Mouse (Mus musculus) midbrain, embryonic 16.5 days (tissue): ENCODE results near the gene Aplf. TPM values are rescaled to one million over a fixed set of nuclear protein-coding genes. Genes with fewer than 3 reads are reported as not detected.
A peak's percentile ranks its signal among the peaks of the same experiment; 100 is the strongest.

Experiments used
- ATAC-seq: fragments of 200-750 bp; cut with Nextera tagmentation; 2 replicates; pipeline ENCODE4 v1.8.0; 2017; ENCODE audit warnings: moderate TSS enrichment
- H3K27ac ChIP-seq: fragments of 300-500 bp; sonication (generic); 2 replicates; pipeline ENCODE4 v1.5.1; 2014; ENCODE audit warnings: mild to moderate bottlenecking, low read length, mixed read lengths
- H3K27me3 ChIP-seq: fragments of 300-500 bp; sonication (generic); 2 replicates; pipeline ENCODE4 v1.6.1; 2014; ENCODE audit warnings: low read depth, low read length, mixed read lengths; ENCODE audit not compliant: control insufficient read depth, insufficient read depth
- H3K36me3 ChIP-seq: fragments of 300-500 bp; sonication (generic); 2 replicates; pipeline ENCODE4 v1.6.1; 2014; ENCODE audit warnings: mild to moderate bottlenecking, low read length, moderate library complexity, mixed read lengths; ENCODE audit not compliant: control insufficient read depth, insufficient read depth
- H3K4me1 ChIP-seq: fragments of 300-500 bp; sonication (generic); 2 replicates; pipeline ENCODE4 v1.6.1; 2014; ENCODE audit warnings: mild to moderate bottlenecking, low read length, mixed read lengths; ENCODE audit not compliant: control insufficient read depth, insufficient read depth
- H3K4me2 ChIP-seq: fragments of 300-500 bp; sonication (generic); 2 replicates; pipeline ENCODE4 v1.6.1; 2014; ENCODE audit warnings: mild to moderate bottlenecking, low read length, mixed read lengths
- H3K4me3 ChIP-seq: fragments of 300-500 bp; sonication (generic); 2 replicates; pipeline ENCODE4 v1.5.1; 2014; ENCODE audit warnings: low read depth, mild to moderate bottlenecking, low read length, moderate library complexity, mixed read lengths
- H3K9ac ChIP-seq: fragments of 300-500 bp; sonication (generic); 2 replicates; pipeline ENCODE4 v1.6.1; 2014; ENCODE audit warnings: low read depth, low read length, mixed read lengths
- H3K9me3 ChIP-seq: fragments of 300-500 bp; sonication (generic); replicated peaks from 2 replicates; pipeline ENCODE4 v1.6.1; 2014; ENCODE audit warnings: mild to moderate bottlenecking, low read length, mixed read lengths; ENCODE audit not compliant: control insufficient read depth, poor library complexity, severe bottlenecking
- WGBS: fragments of 180-500 bp; shearing (Covaris S2); extraction: QIAGEN DNeasy Blood & Tissue Kit; methylation state at CpG from one replicate; pipeline ENCODE4 v1.1.7; 2014; 5-methylcytosine and 5-hydroxymethylcytosine counted together
- polyA plus RNA-seq: library from polyadenylated mRNA; unstranded; fragments of >200 nt; fragmentation: Nextera tagmentation; extraction: Ambion mirVana; gene quantifications from 2 replicates; pipeline ENCODE4 v1.2.1, GENCODE M21; 2015

The Aplf gene
- polyA plus RNA-seq, 1 experiment from 2014 or later: 7.1 TPM

DNA sequence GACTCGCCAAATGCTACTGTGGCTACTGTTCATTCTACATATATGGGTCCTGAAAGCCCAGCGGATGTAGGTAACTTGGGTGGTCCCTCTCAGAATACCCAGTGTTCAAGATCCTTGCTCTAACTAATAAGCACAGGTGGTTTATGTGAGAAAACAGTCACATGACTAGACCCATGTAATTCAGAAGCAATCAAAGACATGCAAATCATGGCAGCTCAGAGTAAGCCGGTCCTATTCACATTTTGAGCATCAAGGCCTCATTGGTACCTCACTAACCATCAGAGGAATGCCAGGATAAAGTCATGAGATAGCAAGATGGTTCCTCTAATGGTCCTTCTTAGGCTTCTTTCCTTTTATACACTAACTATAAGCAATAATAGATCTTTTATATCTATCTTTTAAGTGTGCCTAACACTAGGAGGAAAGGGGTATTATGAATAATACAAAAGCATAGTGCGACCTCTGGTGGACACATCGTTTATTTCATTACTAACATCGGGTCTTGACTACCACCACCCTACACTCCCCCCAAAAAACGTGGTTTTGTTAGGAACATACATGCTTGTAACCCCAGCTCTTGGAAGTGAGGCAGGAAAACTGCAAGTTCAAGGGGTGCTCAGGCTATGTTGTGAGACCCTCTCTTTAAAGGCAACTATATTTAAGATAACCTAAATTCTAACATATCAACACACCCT lies 2.0 kb downstream of the Aplf start:
- 23% methylated on average over 7 of the region's 7 CpGs for WGBS
- H3K9ac ChIP-seq: no peak overlapping the region
- H3K27me3 ChIP-seq: no peaks in the 10 kb centered on the region
- peak overlapping the region; percentile 36 for H3K4me2 ChIP-seq
- H3K27ac ChIP-seq: no peak overlapping the region
- no peaks in the 10 kb centered on the region for H3K9me3 ChIP-seq
- no peaks in the 10 kb centered on the region for H3K36me3 ChIP-seq
- no peak for ATAC-seq
- no peak overlapping the region for H3K4me3 ChIP-seq
- H3K4me1 ChIP-seq: peaks cover 12% of the 10 kb centered on the region

DNA sequence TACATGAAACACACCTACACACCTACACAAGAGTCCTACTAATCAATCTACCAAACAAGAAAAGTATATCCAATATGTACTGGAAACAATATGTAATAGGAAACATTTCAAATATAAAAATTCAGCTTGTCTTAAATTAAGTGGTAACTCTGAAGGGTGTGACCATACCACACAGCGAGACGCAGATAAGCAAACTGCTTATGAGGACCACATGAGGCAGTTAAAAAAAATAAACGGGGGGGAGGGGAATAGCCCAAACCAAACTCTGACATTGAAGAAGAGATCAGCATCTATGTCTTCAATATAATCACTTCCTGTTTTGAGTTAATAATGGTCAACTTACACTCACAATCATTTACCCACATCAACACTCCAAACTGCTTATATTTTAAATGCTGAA lies 3.3 kb downstream of the Aplf start:
- Histone ChIP-seq H3K4me1 (peaks cover 12% of the 10 kb centered on the region), H3K9ac (no peak overlapping the region), H3K4me2 (no peak overlapping the region), H3K9me3 (no peaks in the 10 kb centered on the region), H3K27ac (no peak overlapping the region), H3K36me3 (no peaks in the 10 kb centered on the region), H3K27me3 (no peaks in the 10 kb centered on the region), H3K4me3 (no peak overlapping the region)
- no peak for ATAC-seq
- 92% methylated on average over 3 of the region's 3 CpGs for WGBS

DNA sequence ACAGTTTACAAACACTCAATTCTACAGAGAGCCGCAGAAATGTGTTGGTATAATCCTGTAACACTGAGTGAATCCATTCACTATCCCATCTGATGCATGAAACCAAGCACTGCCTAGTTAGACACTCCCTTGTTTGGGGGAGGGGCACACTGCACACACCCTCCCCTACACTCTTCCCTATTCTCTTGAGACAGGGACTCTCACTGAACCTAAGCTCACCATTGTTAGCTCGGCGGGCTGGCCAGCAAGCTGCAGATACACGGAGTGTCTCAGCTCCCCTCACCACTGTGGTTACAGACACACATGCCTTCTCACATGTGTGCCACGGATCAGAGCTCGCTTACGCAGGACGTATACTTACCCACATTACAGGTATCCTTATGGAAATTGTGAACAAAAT lies 4.2 kb downstream of the Aplf start:
- peaks cover 12% of the 10 kb centered on the region for H3K4me1 ChIP-seq
- no peaks in the 10 kb centered on the region for H3K9me3 ChIP-seq
- no peak overlapping the region for H3K9ac ChIP-seq
- H3K27me3 ChIP-seq: no peaks in the 10 kb centered on the region
- WGBS: 52% methylated on average over 8 of the region's 8 CpGs
- H3K4me2 ChIP-seq: no peak overlapping the region
- H3K27ac ChIP-seq: no peak overlapping the region
- no peak for ATAC-seq
- H3K4me3 ChIP-seq: no peak overlapping the region
- no peaks in the 10 kb centered on the region for H3K36me3 ChIP-seq

DNA sequence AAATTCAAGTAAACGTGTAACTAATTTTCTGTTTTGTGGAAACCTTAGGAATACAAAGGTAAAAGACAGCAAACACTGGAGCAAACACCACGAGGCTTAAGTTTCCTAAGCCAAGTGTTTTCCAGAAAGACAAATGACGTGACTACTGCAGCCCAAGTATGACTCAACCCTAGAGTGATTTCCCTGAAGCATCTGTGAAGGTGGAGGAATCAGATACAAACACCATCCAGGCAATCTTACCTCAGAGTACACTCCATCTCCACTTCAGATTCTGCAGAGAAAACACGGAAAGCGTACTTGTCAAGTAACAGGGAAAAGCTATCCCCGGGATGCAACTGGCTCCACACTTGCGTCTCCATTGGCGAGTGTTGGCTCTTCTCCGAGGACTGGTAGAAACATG lies 8.5 kb downstream of the Aplf start:
- no peaks in the 10 kb centered on the region for H3K9me3 ChIP-seq
- no peak overlapping the region for H3K9ac ChIP-seq
- 94% methylated on average over 9 of the region's 9 CpGs for WGBS

DNA sequence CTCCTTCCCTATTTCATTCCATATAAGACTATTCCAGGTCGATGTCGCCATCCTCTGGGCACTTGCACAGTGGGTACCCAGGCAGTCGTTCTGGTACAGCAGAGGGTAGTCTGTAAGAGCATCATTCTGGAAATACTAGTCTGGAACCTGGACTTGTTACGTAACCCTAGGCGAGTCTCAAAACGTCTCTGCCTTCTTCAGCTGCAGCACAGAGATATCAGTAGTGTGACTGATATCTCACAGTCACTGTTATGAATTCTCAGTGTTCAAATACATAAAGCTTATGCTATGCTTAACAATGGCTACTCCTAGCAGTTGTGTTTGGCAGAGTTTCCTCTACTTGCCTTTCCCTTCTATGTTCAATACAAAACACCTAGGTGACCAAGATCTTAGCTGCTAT lies 9.8 kb downstream of the Aplf start:
- H3K4me2 ChIP-seq: no peak overlapping the region
- no peaks in the 10 kb centered on the region for H3K9me3 ChIP-seq
- H3K27ac ChIP-seq: no peak overlapping the region
- 80% methylated on average over 6 of the region's 6 CpGs for WGBS
- no peak overlapping the region for H3K4me3 ChIP-seq
- H3K27me3 ChIP-seq: no peaks in the 10 kb centered on the region
- H3K36me3 ChIP-seq: no peaks in the 10 kb centered on the region
- no peaks in the 10 kb centered on the region for H3K4me1 ChIP-seq
- ATAC-seq: no peak
- H3K9ac ChIP-seq: no peak overlapping the region

More for the DNA sequence above, 8.5 kb downstream of the Aplf start:
- H3K4me1 ChIP-seq: no peaks in the 10 kb centered on the region
- ATAC-seq: no peak
- no peak overlapping the region for H3K27ac ChIP-seq
- H3K27me3 ChIP-seq: no peaks in the 10 kb centered on the region
- H3K4me3 ChIP-seq: no peak overlapping the region
- H3K4me2 ChIP-seq: no peak overlapping the region
- H3K36me3 ChIP-seq: no peaks in the 10 kb centered on the region

DNA sequence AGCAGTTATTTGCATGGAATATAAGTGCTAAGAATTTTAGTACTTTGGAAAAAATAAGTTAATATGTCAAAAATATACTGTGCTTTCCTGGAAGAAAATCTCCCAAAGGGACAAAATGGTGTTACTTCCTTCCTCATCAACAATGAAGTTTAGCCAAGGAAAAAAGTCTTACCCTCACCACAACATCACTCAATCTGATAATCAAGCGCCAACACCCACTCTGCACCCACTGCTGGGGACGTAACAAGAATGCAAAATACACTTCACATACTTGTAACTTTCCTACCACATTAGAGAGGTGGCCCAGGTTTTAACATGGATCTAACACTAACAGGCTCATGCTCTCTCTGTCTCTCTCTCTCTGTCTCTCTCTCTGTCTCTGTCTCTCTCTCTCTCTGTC lies 10.3 kb downstream of the Aplf start:
- no peak for ATAC-seq
- Histone ChIP-seq H3K36me3 (no peaks in the 10 kb centered on the region), H3K9me3 (no peaks in the 10 kb centered on the region), H3K4me1 (no peaks in the 10 kb centered on the region), H3K4me3 (no peak overlapping the region), H3K9ac (no peak overlapping the region), H3K27me3 (no peaks in the 10 kb centered on the region), H3K4me2 (no peak overlapping the region), H3K27ac (no peak overlapping the region)
- 94% methylated on average over 2 of the region's 2 CpGs for WGBS

DNA sequence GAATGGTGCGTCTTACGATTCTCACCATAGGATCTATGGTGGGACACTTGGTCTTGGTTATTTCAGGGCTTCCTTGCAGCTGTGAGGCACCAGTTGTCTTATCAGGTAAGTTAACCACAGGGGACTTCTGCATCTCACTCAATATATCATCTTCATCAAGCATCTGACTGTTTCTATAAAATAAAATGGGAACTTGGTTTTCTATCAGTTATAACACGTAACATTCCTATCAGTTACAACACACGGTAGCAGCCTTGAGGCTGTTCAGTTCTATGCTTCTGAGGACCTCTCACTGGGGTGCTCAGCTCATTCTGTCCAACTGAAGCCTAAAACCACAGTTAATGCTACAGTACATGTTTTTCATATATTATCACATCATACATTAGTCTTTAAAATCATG lies 13.2 kb downstream of the Aplf start:
- Histone ChIP-seq H3K27ac (no peak overlapping the region), H3K4me1 (no peaks in the 10 kb centered on the region), H3K27me3 (no peaks in the 10 kb centered on the region), H3K4me2 (no peak overlapping the region), H3K4me3 (no peak overlapping the region), H3K9me3 (no peaks in the 10 kb centered on the region), H3K9ac (no peak overlapping the region), H3K36me3 (no peaks in the 10 kb centered on the region)
- no peak for ATAC-seq
- WGBS: 93% methylated on average over 4 of the region's 4 CpGs

DNA sequence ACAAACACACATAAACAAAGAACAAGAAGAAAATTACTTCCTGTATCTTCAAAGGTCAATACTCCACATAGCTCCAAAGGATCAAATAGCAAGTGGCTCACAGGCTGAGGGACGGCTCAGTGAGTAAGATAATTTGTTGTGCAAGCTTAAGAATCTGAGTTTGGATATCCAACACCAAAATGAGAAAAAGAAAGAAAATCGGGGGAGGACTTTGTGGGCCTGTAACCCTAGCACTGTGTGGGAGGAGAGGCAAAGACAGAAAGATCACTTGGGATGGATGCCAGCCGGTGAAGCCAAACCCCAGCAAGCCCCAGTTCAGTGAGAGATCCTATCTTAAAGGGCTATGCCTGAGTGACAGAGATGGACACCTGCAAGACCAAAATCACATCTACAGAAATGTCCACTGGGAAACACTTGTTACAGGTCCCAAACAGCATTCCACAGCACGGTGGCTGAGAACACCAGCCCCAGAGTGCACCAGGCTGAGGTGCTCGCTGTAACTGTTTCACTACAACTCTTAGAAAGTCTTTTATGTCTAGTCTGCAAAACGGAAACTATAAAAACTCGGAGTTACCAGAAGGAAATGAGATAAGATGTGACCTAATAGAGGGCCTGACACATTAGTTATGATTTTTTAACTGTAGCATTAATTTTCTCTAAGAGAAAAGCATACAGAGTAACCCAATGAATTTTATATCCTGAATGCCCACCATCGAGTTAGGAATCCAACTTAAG lies 17.9 kb downstream of the Aplf start:
- Histone ChIP-seq H3K27me3 (no peaks in the 10 kb centered on the region), H3K9me3 (no peaks in the 10 kb centered on the region), H3K4me2 (no peak overlapping the region), H3K4me3 (no peak overlapping the region), H3K27ac (no peak overlapping the region), H3K9ac (no peak overlapping the region), H3K4me1 (no peaks in the 10 kb centered on the region), H3K36me3 (no peaks in the 10 kb centered on the region; the same call in 1 of the 2 replicates)
- 81% methylated on average over 8 of the region's 8 CpGs for WGBS
- ATAC-seq: no peak

DNA sequence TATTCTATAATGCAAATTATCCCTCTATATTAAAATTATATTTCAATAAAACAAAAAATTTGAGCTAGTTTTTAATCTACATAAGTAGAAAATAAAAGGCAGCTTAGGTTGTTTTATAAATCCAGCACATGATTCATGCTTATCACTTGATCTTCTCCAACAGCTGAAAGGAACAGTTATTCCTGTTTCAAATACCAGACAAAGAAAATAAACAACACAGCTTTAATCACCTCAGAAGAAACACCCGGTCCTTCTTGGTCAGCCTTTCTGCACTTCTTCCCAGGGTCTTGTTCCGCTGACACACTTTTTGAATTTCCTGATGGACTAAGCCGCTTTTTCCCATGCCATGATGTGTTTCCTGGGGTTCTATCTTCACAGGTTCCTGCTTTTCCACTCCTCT lies 18.5 kb downstream of the Aplf start:
- WGBS: 82% methylated on average over 3 of the region's 3 CpGs
- no peak overlapping the region for H3K9ac ChIP-seq
- H3K36me3 ChIP-seq: no peaks in the 10 kb centered on the region; the same call in 1 of the 2 replicates
- no peak overlapping the region for H3K4me3 ChIP-seq
- no peaks in the 10 kb centered on the region for H3K27me3 ChIP-seq
- no peak for ATAC-seq
- H3K27ac ChIP-seq: no peak overlapping the region
- H3K4me1 ChIP-seq: no peaks in the 10 kb centered on the region
- no peak overlapping the region for H3K4me2 ChIP-seq
- H3K9me3 ChIP-seq: no peaks in the 10 kb centered on the region
